Mouse (Mus musculus): ENCODE data around the gene Ampd3. TPM values are rescaled to one million over a fixed set of nuclear protein-coding genes. Genes with fewer than 3 reads are reported as not detected.

Ampd3 gene
- polyA plus RNA-seq, 1 experiment from 2014 or later = 8.8 TPM

- 81% methylated on average over 6 of the region's 6 CpGs for WGBS
- no peak overlapping the region for H3K27ac ChIP-seq
- H3K4me1 ChIP-seq (replicated peaks; ENCODE audit: control insufficient read depth, insufficient read depth, low read length) = 0 out of 2 replicates have a peak, but pooled peaks cover 5% of the 10 kb centered on the region
- H3K9ac ChIP-seq = no peak overlapping the region
- H3K27me3 ChIP-seq (ENCODE audit: control insufficient read depth, insufficient read depth, low read length) = no peaks in the 10 kb centered on the region
- no peaks in the 10 kb centered on the region for H3K36me3 ChIP-seq (replicated peaks; ENCODE audit: control insufficient read depth, insufficient read depth)
- no peak overlapping the region for H3K4me2 ChIP-seq (replicated peaks)
- no peak overlapping the region for H3K4me3 ChIP-seq (replicated peaks; ENCODE audit: low read length)
- H3K9me3 ChIP-seq (ENCODE audit: control insufficient read depth, low read length) = no peaks in the 10 kb centered on the region
- DNase-seq (ENCODE audit: low spot score) (no peak), ATAC-seq (ENCODE audit: low FRiP score) (no peak)
These were observed 19.3 kb downstream of the Ampd3 start for GRCm38 (mm10) chr7:110787310-110787709.

DNA sequence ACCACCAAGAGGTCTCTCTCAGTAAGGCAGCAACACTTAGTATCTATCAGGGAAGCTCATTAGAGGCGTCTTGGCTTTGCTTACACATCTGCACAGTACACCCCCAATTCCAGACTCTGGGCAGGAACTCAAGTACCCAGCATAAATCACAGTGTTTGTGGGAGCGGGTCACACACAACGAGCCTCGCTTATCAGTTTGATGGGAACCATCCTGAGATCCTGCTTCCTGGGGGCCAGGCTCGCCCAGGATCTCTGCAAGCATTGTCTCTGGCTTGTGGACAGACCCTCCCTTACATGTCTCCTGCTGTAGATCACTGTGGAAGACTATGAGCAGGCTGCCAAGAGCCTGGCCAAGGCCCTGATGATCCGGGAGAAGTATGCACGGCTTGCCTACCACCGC, 22.9 kb downstream of the Ampd3 start:
- no peak overlapping the region for H3K9ac ChIP-seq
- no peaks in the 10 kb centered on the region for H3K9me3 ChIP-seq (ENCODE audit: control insufficient read depth, low read length)
- ATAC-seq (ENCODE audit: low FRiP score) (no peak), DNase-seq (ENCODE audit: low spot score) (no peak)
- H3K36me3 ChIP-seq (replicated peaks; ENCODE audit: control insufficient read depth, insufficient read depth) = no peaks in the 10 kb centered on the region
- no peaks in the 10 kb centered on the region for H3K4me1 ChIP-seq (replicated peaks; ENCODE audit: control insufficient read depth, insufficient read depth, low read length)
- WGBS = 86% methylated on average over 8 of the region's 8 CpGs
- H3K4me2 ChIP-seq (replicated peaks) = no peak overlapping the region
- no peak overlapping the region for H3K27ac ChIP-seq
- no peak overlapping the region for H3K4me3 ChIP-seq (replicated peaks; ENCODE audit: low read length)
- H3K27me3 ChIP-seq (ENCODE audit: control insufficient read depth, insufficient read depth, low read length) = no peaks in the 10 kb centered on the region

- no peaks in the 10 kb centered on the region for H3K27me3 ChIP-seq (ENCODE audit: control insufficient read depth, insufficient read depth, low read length)
- no peak overlapping the region for H3K4me3 ChIP-seq (replicated peaks; ENCODE audit: low read length)
- DNase-seq (ENCODE audit: low spot score) (no peak), ATAC-seq (ENCODE audit: low FRiP score) (no peak)
- no peak overlapping the region for H3K9ac ChIP-seq
- H3K27ac ChIP-seq = no peak overlapping the region
- H3K36me3 ChIP-seq (replicated peaks; ENCODE audit: control insufficient read depth, insufficient read depth) = no peaks in the 10 kb centered on the region
- 94% methylated on average over 5 of the region's 5 CpGs for WGBS
- no peaks in the 10 kb centered on the region for H3K4me1 ChIP-seq (replicated peaks; ENCODE audit: control insufficient read depth, insufficient read depth, low read length)
- H3K4me2 ChIP-seq (replicated peaks) = no peak overlapping the region
- no peaks in the 10 kb centered on the region for H3K9me3 ChIP-seq (ENCODE audit: control insufficient read depth, low read length)
These were observed 24.2 kb downstream of the Ampd3 start for GRCm38 (mm10) chr7:110792201-110792600.

- no peak for DNase-seq (ENCODE audit: low spot score)
- Histone ChIP-seq H3K4me1 (replicated peaks; ENCODE audit: control insufficient read depth, insufficient read depth, low read length) (no peaks in the 10 kb centered on the region), H3K9me3 (ENCODE audit: control insufficient read depth, low read length) (no peaks in the 10 kb centered on the region), H3K27ac (no peak overlapping the region), H3K9ac (no peak overlapping the region), H3K27me3 (ENCODE audit: control insufficient read depth, insufficient read depth, low read length) (no peaks in the 10 kb centered on the region), H3K36me3 (replicated peaks; ENCODE audit: control insufficient read depth, insufficient read depth) (no peaks in the 10 kb centered on the region), H3K4me3 (replicated peaks; ENCODE audit: low read length) (no peak overlapping the region), H3K4me2 (replicated peaks) (no peak overlapping the region)
- no peak for ATAC-seq (ENCODE audit: low FRiP score)
- WGBS = 91% methylated on average over 2 of the region's 2 CpGs
These were observed 24.8 kb downstream of the Ampd3 start for GRCm38 (mm10) chr7:110792834-110793233.

- ATAC-seq (ENCODE audit: low FRiP score) (no peak), DNase-seq (ENCODE audit: low spot score) (no peak)
- WGBS = 75% methylated on average over 4 of the region's 4 CpGs
- Histone ChIP-seq H3K4me1 (replicated peaks; ENCODE audit: control insufficient read depth, insufficient read depth, low read length) (no peaks in the 10 kb centered on the region), H3K4me2 (replicated peaks) (no peak overlapping the region), H3K27me3 (ENCODE audit: control insufficient read depth, insufficient read depth, low read length) (no peaks in the 10 kb centered on the region), H3K36me3 (replicated peaks; ENCODE audit: control insufficient read depth, insufficient read depth) (no peaks in the 10 kb centered on the region), H3K27ac (no peak overlapping the region), H3K9ac (no peak overlapping the region), H3K9me3 (ENCODE audit: control insufficient read depth, low read length) (no peaks in the 10 kb centered on the region), H3K4me3 (replicated peaks; ENCODE audit: low read length) (no peak overlapping the region)
These were observed 26.7 kb downstream of the Ampd3 start for GRCm38 (mm10) chr7:110794722-110795121.

- no peak for DNase-seq (ENCODE audit: low spot score)
- H3K27ac ChIP-seq = no peak overlapping the region
These were observed 28.5 kb downstream of the Ampd3 start for GRCm38 (mm10) chr7:110796367-110797051.

DNA sequence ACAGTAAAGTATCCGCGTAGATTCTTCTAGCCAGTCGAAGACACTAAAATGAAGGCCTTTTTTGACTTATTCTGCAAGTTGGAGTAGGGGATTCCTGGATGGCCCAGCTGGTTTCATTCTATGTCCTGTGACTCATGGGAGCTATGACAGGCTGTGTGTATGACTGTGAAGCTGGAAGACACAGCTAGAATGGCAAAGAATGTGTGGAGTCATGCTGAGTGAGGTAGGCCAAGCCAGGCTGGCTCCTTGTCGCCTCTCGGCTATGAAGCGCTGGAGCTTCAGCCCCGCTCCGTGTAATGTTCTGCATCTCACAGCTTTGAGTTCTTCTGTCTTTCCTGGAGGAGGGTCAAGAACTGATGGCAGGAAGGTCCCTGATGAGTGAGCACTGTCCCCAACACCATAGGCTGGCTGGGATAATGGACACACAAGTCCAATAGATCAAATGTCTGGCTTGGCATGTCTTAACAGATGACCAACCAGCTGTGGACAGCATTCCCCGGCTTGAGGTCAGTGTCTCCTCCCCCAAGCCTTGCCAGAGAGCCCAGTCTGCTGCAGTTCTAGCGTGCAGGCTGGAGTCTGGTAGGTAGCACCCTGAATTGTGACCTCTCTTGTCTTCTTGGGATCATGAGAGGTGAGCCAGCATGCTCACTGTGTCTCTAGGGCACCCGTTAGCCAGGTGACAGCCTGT, 29.9 kb downstream of the Ampd3 start:
- Histone ChIP-seq H3K4me1 (replicated peaks; ENCODE audit: control insufficient read depth, insufficient read depth, low read length) (no peaks in the 10 kb centered on the region), H3K36me3 (replicated peaks; ENCODE audit: control insufficient read depth, insufficient read depth) (no peaks in the 10 kb centered on the region), H3K27me3 (ENCODE audit: control insufficient read depth, insufficient read depth, low read length) (no peaks in the 10 kb centered on the region), H3K4me3 (replicated peaks; ENCODE audit: low read length) (no peak overlapping the region), H3K9me3 (ENCODE audit: control insufficient read depth, low read length) (no peaks in the 10 kb centered on the region), H3K27ac (no peak overlapping the region), H3K9ac (no peak overlapping the region), H3K4me2 (replicated peaks) (no peak overlapping the region)
- DNase-seq (ENCODE audit: low spot score) (no peak), ATAC-seq (ENCODE audit: low FRiP score) (no peak)
- 81% methylated on average over 11 of the region's 11 CpGs for WGBS

More at GRCm38 (mm10) chr7:110796367-110797051, 28.5 kb downstream of the Ampd3 start:
- Histone ChIP-seq H3K4me2 (replicated peaks) (no peak overlapping the region), H3K9ac (no peak overlapping the region), H3K4me3 (replicated peaks; ENCODE audit: low read length) (no peak overlapping the region), H3K36me3 (replicated peaks; ENCODE audit: control insufficient read depth, insufficient read depth) (no peaks in the 10 kb centered on the region), H3K27me3 (ENCODE audit: control insufficient read depth, insufficient read depth, low read length) (no peaks in the 10 kb centered on the region), H3K9me3 (ENCODE audit: control insufficient read depth, low read length) (no peaks in the 10 kb centered on the region), H3K4me1 (replicated peaks; ENCODE audit: control insufficient read depth, insufficient read depth, low read length) (no peaks in the 10 kb centered on the region)
- no peak for ATAC-seq (ENCODE audit: low FRiP score)
- WGBS = 72% methylated on average over 12 of the region's 12 CpGs

- WGBS = 2% methylated on average over 4 of the region's 4 CpGs
- Histone ChIP-seq H3K27me3 (ENCODE audit: control insufficient read depth, insufficient read depth, low read length) (no peaks in the 10 kb centered on the region), H3K4me3 (replicated peaks; ENCODE audit: low read length) (no peak overlapping the region), H3K27ac (no peak overlapping the region), H3K9me3 (ENCODE audit: control insufficient read depth, low read length) (no peaks in the 10 kb centered on the region), H3K9ac (no peak overlapping the region), H3K4me2 (replicated peaks) (no peak overlapping the region), H3K36me3 (replicated peaks; ENCODE audit: control insufficient read depth, insufficient read depth) (no peaks in the 10 kb centered on the region), H3K4me1 (replicated peaks; ENCODE audit: control insufficient read depth, insufficient read depth, low read length) (no peaks in the 10 kb centered on the region)
- peak; percentile 86 for DNase-seq (ENCODE audit: low spot score)
- ATAC-seq (ENCODE audit: low FRiP score) = peak; percentile 51; the same call in 1 of the 2 replicates
These were observed 33.0 kb downstream of the Ampd3 start for GRCm38 (mm10) chr7:110801028-110801427.

DNA sequence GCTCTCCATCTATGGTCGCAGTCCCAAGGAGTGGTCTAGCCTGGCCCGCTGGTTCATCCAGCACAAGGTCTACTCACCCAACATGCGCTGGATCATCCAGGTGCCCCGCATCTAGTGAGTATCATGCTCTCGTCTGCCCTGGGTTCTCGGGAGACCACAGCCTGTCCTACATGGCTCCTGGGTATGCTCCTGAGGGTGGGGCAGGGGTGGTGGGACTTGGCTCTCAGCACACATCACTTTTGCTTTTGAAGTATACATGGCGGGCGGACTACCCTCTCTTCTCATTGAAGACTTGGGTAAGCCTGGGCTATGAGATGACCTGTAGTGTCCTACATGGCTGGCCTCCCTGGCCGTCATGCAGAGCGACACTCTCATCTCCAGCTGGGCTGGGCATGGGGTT, 35.1 kb downstream of the Ampd3 start:
- Histone ChIP-seq H3K9me3 (ENCODE audit: control insufficient read depth, low read length) (no peaks in the 10 kb centered on the region), H3K4me3 (replicated peaks; ENCODE audit: low read length) (no peak overlapping the region), H3K36me3 (replicated peaks; ENCODE audit: control insufficient read depth, insufficient read depth) (no peaks in the 10 kb centered on the region), H3K9ac (no peak overlapping the region), H3K4me1 (replicated peaks; ENCODE audit: control insufficient read depth, insufficient read depth, low read length) (no peaks in the 10 kb centered on the region), H3K27me3 (ENCODE audit: control insufficient read depth, insufficient read depth, low read length) (no peaks in the 10 kb centered on the region), H3K4me2 (replicated peaks) (no peak overlapping the region), H3K27ac (no peak overlapping the region)
- WGBS = 96% methylated on average over 10 of the region's 10 CpGs
- DNase-seq (ENCODE audit: low spot score) = no peak
- ATAC-seq (ENCODE audit: low FRiP score) = no peak
